Mouse (Mus musculus) embryonic stem cell, embryonic (primary cell): ENCODE data around the gene Smarca2.

ENCODE experiments used
- CTCF ChIA-PET, 4 experiments: fragments of 300-600 bp in 2 of 4; fragments of 350-600 bp in 2 of 4; sonication (Branson Sonifier 250); formaldehyde crosslinking; loops; one replicate each; lab custom pipeline; 2022; ENCODE audit warnings: inconsistent platforms in 2 of 4; lab: Charles Lee
- POLR2A ChIA-PET, 4 experiments: fragments of 300-600 bp in 2 of 4; fragments of 350-600 bp in 2 of 4; sonication (Branson Sonifier 250); formaldehyde crosslinking; loops; one replicate each; lab custom pipeline; 2022; ENCODE audit warnings: antibody characterized with exemption in 4 of 4, inconsistent platforms in 1 of 4; lab: Charles Lee

Smarca2 gene

GRCm38 (mm10) chr19:26675917-26676316 is 71.1 kb downstream of the Smarca2 start:
- ChIA-PET POLR2A (interaction anchor here in 1 of 4 experiments (0.6 kb wide), 1 partner anchor 321 kb away, joined by 3 read pairs; no protein-coding TSS in a partner anchor), CTCF (no interaction called here)

GRCm38 (mm10) chr19:26678543-26678942 is 73.7 kb downstream of the Smarca2 start:
- POLR2A ChIA-PET: interaction anchor here in 1 of 4 experiments (0.5 kb wide), 1 partner anchor 265 kb away, joined by 5 read pairs; no protein-coding TSS in a partner anchor
- CTCF ChIA-PET: no interaction called here

GRCm38 (mm10) chr19:26679674-26680073 is 74.8 kb downstream of the Smarca2 start:
- POLR2A ChIA-PET: no interaction called here
- CTCF ChIA-PET: interaction anchor here in 1 of 4 experiments (1.0 kb wide), 1 partner anchor 36 kb away, joined by 3 read pairs; no protein-coding TSS in a partner anchor

- ChIA-PET CTCF (no interaction called here), POLR2A (no interaction called here)
Measured at GRCm38 (mm10) chr19:26681549-26681948, 76.7 kb downstream of the Smarca2 start.

- ChIA-PET POLR2A (no interaction called here), CTCF (interaction anchor here in 1 of 4 experiments (0.6 to 0.7 kb wide), 2 partner anchors 10 to 336 kb away, joined by 3 to 4 read pairs; no protein-coding TSS in a partner anchor)
Measured at GRCm38 (mm10) chr19:26682130-26682529, 77.3 kb downstream of the Smarca2 start.

- CTCF ChIA-PET: interaction anchor here in 1 of 4 experiments (0.7 kb wide), 1 partner anchor 337 kb away, joined by 4 read pairs; no protein-coding TSS in a partner anchor
- POLR2A ChIA-PET: no interaction called here
Measured at GRCm38 (mm10) chr19:26682731-26683130, 77.9 kb downstream of the Smarca2 start.

GRCm38 (mm10) chr19:26683731-26684130 is 78.9 kb downstream of the Smarca2 start:
- CTCF ChIA-PET: no interaction called here
- POLR2A ChIA-PET: no interaction called here

- ChIA-PET CTCF (no interaction called here), POLR2A (no interaction called here)
Measured at GRCm38 (mm10) chr19:26690516-26690915, 85.7 kb downstream of the Smarca2 start.

GRCm38 (mm10) chr19:26697107-26697506 is 92.3 kb downstream of the Smarca2 start:
- ChIA-PET POLR2A (no interaction called here), CTCF (no interaction called here)

GRCm38 (mm10) chr19:26704545-26705209 is 99.8 kb downstream of the Smarca2 start:
- POLR2A ChIA-PET: no interaction called here
- CTCF ChIA-PET: no interaction called here

- ChIA-PET POLR2A (interaction anchor here in 2 of 4 experiments (0.6 kb wide), 2 partner anchors 10 to 45 kb away, joined by 4 to 6 read pairs; no protein-coding TSS in a partner anchor), CTCF (interaction anchor here in 1 of 4 experiments (0.7 kb wide), 1 partner anchor 61 kb away, joined by 6 read pairs; no protein-coding TSS in a partner anchor)
Measured at GRCm38 (mm10) chr19:26706910-26707309, 102.1 kb downstream of the Smarca2 start.

GRCm38 (mm10) chr19:26709095-26709494 is 104.2 kb downstream of the Smarca2 start:
- ChIA-PET POLR2A (no interaction called here), CTCF (interaction anchor here in 1 of 4 experiments (0.6 kb wide), 1 partner anchor 79 kb away, joined by 3 read pairs; no protein-coding TSS in a partner anchor)

- CTCF ChIA-PET: interaction anchor here in 1 of 4 experiments (0.6 kb wide), 1 partner anchor 812 kb away, joined by 3 read pairs; no protein-coding TSS in a partner anchor
- POLR2A ChIA-PET: interaction anchor here in 2 of 4 experiments (0.6 kb wide), 2 partner anchors 70 to 448 kb away, joined by 3 read pairs; no protein-coding TSS in a partner anchor
Measured at GRCm38 (mm10) chr19:26711268-26711667, 106.4 kb downstream of the Smarca2 start.

- CTCF ChIA-PET: interaction anchor here in 3 of 4 experiments (0.5 to 1.1 kb wide), 4 partner anchors 32 to 883 kb away, joined by 3 read pairs; no protein-coding TSS in a partner anchor
- POLR2A ChIA-PET: no interaction called here
Measured at GRCm38 (mm10) chr19:26716217-26716616, 111.4 kb downstream of the Smarca2 start.

- POLR2A ChIA-PET: interaction anchor here in 1 of 4 experiments (1.0 kb wide), 1 partner anchor 22 kb away, joined by 3 read pairs; no protein-coding TSS in a partner anchor
Measured at GRCm38 (mm10) chr19:26718221-26718620, 113.4 kb downstream of the Smarca2 start.

GRCm38 (mm10) chr19:26719161-26719560 is 114.3 kb downstream of the Smarca2 start:
- CTCF ChIA-PET: no interaction called here
- POLR2A ChIA-PET: interaction anchor here in 1 of 4 experiments (1.0 kb wide), 1 partner anchor 21 kb away, joined by 3 read pairs; no protein-coding TSS in a partner anchor

More at GRCm38 (mm10) chr19:26718221-26718620, 113.4 kb downstream of the Smarca2 start:
- CTCF ChIA-PET: interaction anchor here in 2 of 4 experiments (0.6 to 1.2 kb wide), 3 partner anchors 31 to 396 kb away, joined by 3 to 5 read pairs (median 3); no protein-coding TSS in a partner anchor

GRCm38 (mm10) chr19:26721741-26722140 is 116.9 kb downstream of the Smarca2 start:
- ChIA-PET CTCF (no interaction called here), POLR2A (no interaction called here)

- CTCF ChIA-PET: no interaction called here
- POLR2A ChIA-PET: no interaction called here
Measured at GRCm38 (mm10) chr19:26723899-26724298, 119.0 kb downstream of the Smarca2 start.

- CTCF ChIA-PET: no interaction called here
- POLR2A ChIA-PET: no interaction called here
Measured at GRCm38 (mm10) chr19:26724626-26725025, 119.8 kb downstream of the Smarca2 start.

GRCm38 (mm10) chr19:26727796-26728195 is 122.9 kb downstream of the Smarca2 start:
- ChIA-PET POLR2A (interaction anchor here in 1 of 4 experiments (0.6 kb wide), 1 partner anchor 1059 kb away, joined by 4 read pairs; no protein-coding TSS in a partner anchor), CTCF (no interaction called here)
